Mouse (Mus musculus) heart, adult 2 months (tissue): ENCODE data around the gene Myct1.

Experiments used
- EP300 ChIP-seq: fragments of 200-500 bp; IDR thresholded peaks from 2 replicates; pipeline ENCODE4 v1.6.1; 2011; ENCODE audit warnings: low read depth, low read length, control low read depth; ENCODE audit not compliant: insufficient read depth
- POLR2A ChIP-seq: fragments of 200-500 bp; IDR thresholded peaks from 2 replicates; pipeline ENCODE4 v1.6.1; 2011; ENCODE audit warnings: mild to moderate bottlenecking, low read depth, low read length, control low read depth; ENCODE audit not compliant: insufficient read depth

DNA sequence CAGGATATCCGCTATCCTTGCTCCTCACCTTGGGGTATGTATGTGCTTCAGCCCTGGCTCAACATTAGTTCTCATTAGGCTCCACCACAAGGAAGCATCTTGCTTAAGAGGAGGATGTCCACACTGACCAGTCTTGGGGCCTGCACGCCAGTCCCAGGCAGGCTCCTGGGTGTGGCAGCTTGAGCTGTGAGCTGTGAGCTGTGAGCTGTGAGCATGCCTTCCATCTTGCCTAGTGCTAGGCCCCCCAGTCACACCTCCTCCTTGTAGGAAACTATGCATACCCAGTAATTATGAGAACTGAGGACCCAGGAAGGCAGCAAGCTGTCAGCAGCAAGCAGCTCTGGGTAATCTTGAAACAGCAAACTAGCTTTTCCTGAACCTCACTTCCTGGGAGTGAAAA is 44.9 kb upstream of the Myct1 start:
- no peak for TF ChIP-seq EP300
- TF ChIP-seq POLR2A: no peak
